Mouse (Mus musculus) thymus, adult 2 months (tissue): ENCODE results near the gene 4931428F04Rik.

Experiments
- CTCF ChIP-seq: fragments of 200-500 bp; IDR thresholded peaks from 2 replicates; pipeline ENCODE4 v1.5.1; 2012; ENCODE audit warnings: mild to moderate bottlenecking, control low read depth, low read length, moderate library complexity, borderline replicate concordance; ENCODE audit not compliant: control insufficient read depth, poor library complexity, insufficient read depth; ENCODE audit errors: extremely low read depth
- POLR2A ChIP-seq: fragments of 200-500 bp; IDR thresholded peaks from 2 replicates; pipeline ENCODE4 v1.6.1; 2012; ENCODE audit warnings: mild to moderate bottlenecking, low read length, control low read depth, moderate library complexity; ENCODE audit not compliant: control insufficient read depth, poor library complexity, insufficient read depth; ENCODE audit errors: extremely low read depth

- TF ChIP-seq CTCF: no peak
- TF ChIP-seq POLR2A: no peak
These were observed 18.8 kb upstream of the 4931428F04Rik start for GRCm38 (mm10) chr8:105308428-105308827.
